Mouse (Mus musculus) brain, adult 2 months (tissue): ENCODE measurements around the gene Pam16.
A peak's percentile ranks its signal among the peaks of the same experiment; 100 is the strongest.
"Not testable (repeated sequence)": the region's sequence is repeated elsewhere in the genome, so short reads cannot be mapped to it uniquely, and the experiment has no call there.

Source experiments
- DNase-seq: peaks from one replicate; pipeline ENCODE4 v3.0.0; 2011; ENCODE audit warnings: low read depth, low spot score

The Pam16 gene

DNA sequence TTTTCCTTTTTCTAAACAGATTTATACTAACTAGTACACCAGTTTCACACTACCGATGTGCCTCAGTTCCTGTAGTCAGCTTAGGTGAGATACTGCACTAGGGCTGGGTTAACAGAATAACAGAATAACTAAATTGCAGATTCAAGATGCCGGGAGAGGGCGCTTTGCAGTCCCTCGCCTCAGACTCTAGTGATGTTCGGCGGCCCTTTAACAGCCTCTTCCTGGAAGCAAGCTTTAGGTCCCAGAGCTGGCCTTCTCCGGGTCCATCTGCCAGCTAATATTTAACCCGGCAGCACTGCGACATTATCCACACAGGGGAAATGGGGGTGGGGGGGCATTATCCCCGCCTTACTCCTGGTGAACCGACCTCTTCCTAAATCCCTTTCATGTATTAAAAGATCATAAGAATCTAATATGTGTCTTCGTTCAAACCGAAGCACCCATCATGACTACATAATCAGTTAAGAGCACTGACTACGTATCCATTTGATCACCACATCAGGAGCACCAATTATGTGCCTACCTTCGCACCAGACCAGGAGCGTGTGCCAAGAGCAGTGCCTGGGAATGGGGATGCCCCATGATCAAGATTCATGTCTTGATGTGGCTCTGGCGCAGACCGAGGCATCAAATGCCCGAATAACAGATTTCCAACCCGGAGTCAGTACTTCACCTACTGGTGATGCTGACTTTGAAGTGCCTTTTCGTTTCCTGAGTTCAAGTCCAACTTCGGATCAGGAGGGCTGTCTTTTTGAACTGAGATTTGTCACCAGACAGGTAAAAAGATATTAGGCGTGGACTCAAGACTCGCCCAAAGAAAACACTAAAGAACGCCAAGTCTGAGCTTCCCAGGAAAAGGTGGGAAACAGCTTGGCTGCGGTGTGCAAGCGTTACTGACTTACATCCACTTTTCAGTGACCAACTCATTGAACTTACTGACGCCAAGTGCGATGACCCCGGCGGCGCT is 31.6 kb downstream of the Pam16 start:
- peak; percentile 85 for DNase-seq

DNA sequence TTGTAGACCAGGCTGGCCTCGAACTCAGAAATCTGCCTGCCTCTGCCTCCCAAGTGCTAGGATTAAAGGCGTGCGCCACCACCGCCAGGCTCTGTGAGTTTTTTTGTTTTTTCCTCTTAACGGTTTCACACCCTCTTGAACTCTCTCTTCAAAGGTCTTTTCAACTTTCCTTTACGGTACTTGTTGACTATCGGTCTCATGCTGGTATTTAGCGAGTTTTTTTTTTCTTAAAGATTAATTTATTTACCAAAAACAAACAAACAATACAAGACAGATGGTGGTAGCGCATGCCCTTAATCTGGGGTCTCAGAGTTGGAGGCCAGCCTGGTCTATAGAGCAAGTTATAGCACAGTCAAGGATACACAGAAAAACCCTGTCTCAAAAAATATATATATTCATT is 34.6 kb downstream of the Pam16 start:
- DNase-seq, result no peak

DNA sequence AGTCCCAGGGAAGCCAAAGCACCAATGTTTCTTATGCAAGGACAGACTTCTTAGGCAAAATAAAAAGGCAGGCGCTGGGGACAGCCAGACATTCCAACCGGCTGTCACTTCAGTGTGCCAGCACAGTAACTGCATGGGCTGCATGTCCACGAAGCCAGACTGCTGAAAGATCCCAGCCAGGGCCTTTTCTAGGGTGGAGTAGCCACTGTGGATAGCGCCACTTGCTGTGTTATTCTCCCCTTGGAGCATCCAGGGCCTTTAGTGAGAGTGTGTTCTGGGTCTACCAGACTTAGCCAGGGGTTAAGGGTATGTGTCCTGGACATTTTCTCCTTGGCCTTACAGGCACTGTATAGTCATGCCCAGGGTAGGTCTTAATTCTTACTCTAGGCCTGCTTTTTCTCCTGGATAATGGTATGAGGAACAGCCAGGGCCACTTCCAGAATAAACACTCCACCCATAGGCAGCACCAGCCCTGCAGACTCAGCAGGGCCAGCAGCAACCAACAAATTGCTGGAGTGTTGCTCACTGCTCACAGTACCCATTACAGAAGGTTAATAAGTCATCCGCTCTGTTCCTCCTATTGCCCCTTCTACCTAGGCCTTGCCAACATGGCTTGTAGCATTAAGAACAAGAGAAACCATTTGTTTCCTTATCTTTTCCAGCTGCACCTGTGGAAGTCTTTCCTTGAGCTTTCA is 37.1 kb downstream of the Pam16 start:
- DNase-seq, result no peak

DNA sequence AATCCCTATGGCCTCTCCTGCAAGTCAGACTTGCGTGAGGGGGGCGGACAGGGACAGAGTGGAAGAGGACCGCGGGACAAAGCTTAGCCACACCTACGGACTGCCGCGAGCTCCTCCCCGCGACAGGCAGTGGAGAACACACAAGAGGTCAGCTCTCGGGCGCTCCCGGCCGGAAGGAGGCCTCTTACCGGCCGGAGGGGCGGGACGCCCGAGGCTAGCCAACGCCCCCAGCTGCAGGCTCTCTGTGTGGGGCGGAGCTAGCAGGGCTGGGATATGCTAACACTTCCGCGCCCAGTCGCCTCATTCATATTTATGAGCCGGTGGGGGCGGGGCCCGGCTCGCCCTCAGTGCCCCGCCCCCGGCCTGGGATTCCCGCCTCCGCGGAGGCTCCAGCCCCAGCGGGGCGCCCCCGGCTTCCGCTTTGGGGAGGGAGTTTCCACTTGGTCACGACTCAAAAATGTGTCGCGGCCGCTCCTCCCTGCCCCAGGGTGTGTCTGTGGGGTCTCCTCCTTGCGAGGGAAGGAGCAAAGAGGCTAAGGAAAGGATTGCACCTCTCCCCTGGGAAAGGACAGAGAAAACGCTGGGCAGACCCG is 38.2 kb downstream of the Pam16 start:
- DNase-seq, result peak; percentile 96

DNA sequence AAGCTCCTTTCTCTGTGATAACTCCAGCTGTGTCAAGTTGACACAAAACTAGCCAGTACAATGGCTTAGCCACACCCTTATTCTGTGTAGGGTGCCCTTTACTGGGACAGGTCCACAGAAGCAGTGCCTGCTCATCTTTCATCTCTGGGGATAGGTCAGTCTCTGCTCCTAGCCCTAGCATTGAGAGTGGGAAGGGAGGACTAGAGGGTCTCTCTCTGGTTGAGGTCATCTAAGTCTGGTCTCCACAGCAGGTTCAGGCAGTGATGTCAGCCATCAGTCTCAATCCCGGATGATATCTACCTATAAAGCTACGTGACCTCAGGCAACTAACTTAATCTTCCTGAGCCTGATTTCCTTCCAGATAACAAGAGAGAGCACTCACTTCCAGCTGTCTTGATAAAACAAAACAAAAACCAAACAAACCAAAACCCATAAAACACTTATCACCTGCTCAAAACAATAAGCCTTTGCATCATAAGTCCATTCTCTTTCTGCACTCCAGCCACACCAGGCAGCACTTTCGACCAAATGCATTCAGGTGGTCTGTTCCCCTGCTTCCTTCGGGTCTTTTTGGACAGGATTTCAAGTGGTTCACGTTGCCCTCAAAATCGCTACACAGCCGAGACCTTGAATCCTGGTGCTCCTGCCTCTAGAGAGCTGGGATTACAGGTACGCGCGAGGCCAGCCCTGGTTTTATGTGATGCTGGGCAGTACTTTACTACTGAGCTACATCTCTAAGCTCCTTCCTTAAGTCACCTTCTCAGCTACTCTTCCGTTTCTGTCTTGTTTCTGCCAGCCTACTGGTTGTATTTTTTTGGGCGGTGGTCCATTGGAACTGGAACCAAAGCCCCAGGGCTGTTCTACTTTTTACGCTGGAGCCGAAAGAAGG is 38.9 kb downstream of the Pam16 start:
- no peak for DNase-seq

DNA sequence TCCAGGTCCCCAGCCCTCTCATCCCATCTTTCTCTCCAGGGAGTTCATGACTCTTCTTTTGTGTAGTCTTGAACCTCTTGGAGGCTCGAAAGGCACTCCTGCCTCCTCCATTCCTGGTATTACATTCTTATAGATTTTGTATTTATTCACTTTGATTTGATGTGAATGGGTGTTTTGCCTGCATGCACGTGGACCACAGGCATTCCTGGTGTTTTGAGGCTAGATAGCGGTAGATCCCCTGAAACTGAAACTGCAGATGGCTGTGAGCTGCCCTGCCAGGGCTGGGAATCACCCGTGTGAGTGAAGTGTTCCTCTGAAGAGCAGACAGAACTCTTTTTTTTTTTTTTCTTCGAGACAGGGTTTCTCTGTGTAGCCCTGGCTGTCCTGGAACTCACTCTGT is 40.4 kb downstream of the Pam16 start:
- DNase-seq, result no peak

DNA sequence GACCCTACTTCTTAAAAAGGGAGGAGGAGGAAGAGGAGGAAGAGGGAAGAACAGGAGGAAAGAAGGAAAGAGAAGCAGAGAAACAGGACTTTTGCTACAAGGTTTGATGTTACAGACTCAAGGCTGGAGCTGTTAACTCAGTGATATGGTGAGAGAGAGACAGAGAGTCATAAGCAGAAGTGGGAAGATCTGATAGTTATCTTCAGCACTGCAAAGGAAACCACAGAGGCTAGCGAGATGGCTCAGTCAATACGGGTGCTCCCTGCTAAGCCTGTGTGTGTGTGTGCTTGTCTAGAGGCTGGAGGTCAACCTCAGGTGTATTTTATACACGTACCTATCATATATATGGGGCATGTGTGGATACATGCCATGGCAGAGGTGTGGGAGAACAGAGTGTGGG is 41.0 kb downstream of the Pam16 start:
- no peak for DNase-seq

DNA sequence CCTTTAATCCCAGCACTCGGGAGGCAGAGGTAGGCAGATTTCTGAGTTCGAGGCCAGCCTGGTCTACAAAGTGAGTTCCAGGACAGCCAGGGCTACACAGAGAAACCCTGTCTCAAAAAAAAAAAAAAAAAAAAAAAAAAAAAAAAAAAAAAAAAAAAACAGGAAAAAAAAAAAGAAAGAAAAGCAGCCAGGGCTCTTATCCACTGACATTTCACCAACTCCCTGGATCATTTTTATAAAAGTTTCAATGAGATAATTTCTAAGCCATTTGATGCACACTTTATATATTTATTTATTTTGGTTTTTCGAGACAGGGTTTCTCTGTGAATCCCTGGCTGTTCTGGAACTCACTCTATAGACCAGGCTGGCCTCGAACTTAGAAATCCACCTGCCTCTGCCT is 43.6 kb downstream of the Pam16 start:
- not testable (repeated sequence) for DNase-seq

DNA sequence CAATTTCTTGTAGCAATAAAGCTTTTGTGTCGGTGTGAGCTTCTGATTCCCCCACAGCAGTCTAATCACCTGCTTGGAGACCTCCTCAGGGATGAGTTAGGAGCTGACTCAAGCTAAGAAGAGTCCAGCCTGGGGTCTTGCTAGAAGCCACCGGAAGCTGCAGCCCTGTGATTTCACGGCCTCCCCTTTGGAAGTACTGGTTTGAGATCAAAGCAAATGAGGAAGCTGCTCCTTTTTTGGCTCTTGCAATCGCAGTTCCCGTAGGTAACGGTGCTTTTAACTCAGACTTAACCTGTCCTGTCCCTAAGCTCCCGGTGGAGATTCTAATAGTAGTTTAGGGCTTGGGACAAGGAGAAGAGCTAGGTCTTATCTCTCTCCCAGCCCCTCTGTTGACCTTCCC is 46.2 kb downstream of the Pam16 start:
- DNase-seq, result no peak

DNA sequence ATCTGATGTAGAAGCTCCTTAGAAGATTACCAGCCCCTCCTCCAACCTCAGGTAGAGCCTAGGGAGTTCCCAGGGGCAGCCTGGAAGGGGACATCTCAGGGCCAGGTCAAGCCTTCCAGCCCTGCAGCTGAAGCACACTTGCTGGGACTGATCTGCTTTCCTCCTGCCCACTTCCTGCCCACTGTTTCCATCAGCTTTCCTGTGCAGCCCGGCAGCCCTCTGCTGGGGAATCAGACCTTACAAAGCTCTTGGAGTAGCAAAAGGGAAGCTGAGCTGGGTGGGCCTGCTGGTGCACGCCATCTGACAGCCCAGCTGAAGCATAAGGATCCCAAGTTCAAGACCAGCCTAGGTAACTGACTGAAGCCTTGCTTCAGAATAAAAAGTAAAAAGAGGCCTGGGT is 47.9 kb downstream of the Pam16 start:
- DNase-seq, result no peak

DNA sequence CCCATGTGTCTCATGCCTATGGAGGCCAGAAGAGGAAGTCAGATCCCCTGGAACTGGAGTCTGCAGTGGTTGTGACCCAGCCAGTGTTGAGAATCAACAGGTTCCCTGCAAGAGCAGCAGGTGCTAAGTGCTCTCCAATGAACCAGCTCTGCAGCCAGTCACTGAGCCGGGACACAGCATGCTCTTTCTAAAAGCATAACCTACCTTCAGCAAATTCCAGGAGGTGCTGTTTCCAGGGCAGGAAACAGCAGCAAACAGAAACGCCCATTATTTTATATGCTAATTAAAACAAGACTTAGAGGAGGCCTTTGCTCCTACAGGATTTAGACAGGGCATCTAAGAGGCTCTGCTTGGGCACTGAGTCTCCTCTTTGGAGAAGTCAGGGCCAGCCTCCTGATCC is 48.8 kb downstream of the Pam16 start:
- no peak for DNase-seq

DNA sequence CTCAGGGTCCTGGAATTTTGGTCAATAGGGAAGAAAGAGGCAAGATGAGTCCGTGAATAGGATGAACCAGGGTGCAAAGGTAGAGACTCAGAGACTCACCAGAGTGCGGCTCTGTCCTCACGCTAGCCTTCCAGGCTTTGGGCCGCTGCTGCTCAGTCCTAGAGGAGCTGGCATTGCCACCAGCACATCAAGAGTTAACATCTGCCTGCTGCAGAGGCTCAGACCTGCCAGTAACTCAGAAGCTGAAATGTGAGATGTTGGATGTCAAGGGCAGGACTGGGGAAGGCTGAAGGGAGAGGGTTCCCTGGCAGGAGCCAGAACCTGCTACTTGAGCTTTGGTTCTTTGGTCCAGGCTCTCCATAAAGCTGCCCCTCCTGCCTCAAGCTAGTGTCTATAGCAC is 54.1 kb downstream of the Pam16 start:
- no peak for DNase-seq

DNA sequence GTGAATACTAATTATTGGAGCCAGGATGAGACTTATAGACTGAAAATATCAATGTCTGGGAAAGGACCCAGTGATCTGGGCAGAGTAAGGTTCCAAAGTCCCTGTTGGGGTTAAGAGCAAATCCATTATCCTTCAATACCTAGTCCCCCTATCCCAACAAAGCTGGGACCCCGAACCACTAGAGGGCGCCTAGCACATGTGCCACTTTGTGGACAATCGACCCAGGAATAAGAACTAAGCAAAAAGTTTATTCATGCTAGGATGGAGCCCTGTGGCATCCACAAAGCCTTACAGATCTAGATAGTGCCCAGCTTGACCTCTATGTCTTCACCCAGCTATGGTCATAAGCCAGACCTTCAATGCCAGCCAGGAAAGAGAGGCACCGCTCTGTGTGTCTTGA is 56.9 kb downstream of the Pam16 start:
- peak; percentile 83 for DNase-seq
